Mouse (Mus musculus) heart, embryonic 11.5 days (tissue): ENCODE measurements around the gene Cdkl4. TPM values are rescaled to one million over a fixed set of nuclear protein-coding genes. Genes with fewer than 3 reads are reported as not detected.
"Not testable (repeated sequence)": the region's sequence is repeated elsewhere in the genome, so short reads cannot be mapped to it uniquely, and the experiment has no call there.

Experiments
- ATAC-seq: fragments of 200-750 bp; cut with Nextera tagmentation; replicated peaks from 2 replicates; pipeline ENCODE4 v1.8.0; 2017; ENCODE audit warnings: moderate library complexity; ENCODE audit not compliant: insufficient number of reproducible peaks, low FRiP score, low TSS enrichment
- H3K27ac ChIP-seq: fragments of 300-500 bp; sonication (generic); 2 replicates; pipeline ENCODE4 v1.5.1; 2014; ENCODE audit warnings: mild to moderate bottlenecking, low read depth, low read length
- H3K27me3 ChIP-seq: fragments of 300-500 bp; sonication (generic); 2 replicates; pipeline ENCODE4 v1.6.1; 2014; ENCODE audit warnings: mild to moderate bottlenecking, low read length, mixed read lengths; ENCODE audit not compliant: control insufficient read depth, insufficient read depth
- H3K36me3 ChIP-seq: fragments of 300-500 bp; sonication (generic); 2 replicates; pipeline ENCODE4 v1.6.1; 2014; ENCODE audit warnings: mild to moderate bottlenecking, low read length, moderate library complexity, mixed read lengths; ENCODE audit not compliant: control insufficient read depth, insufficient read depth
- H3K4me1 ChIP-seq: fragments of 300-500 bp; sonication (generic); 2 replicates; pipeline ENCODE4 v1.6.1; 2014; ENCODE audit warnings: low read length; ENCODE audit not compliant: control insufficient read depth, insufficient read depth
- H3K4me2 ChIP-seq: fragments of 300-500 bp; sonication (generic); 2 replicates; pipeline ENCODE4 v1.6.1; 2014; ENCODE audit warnings: mild to moderate bottlenecking, moderate library complexity
- H3K4me3 ChIP-seq: fragments of 300-500 bp; sonication (generic); 2 replicates; pipeline ENCODE4 v1.5.1; 2014; ENCODE audit warnings: low read depth, low read length
- H3K9ac ChIP-seq: fragments of 300-500 bp; sonication (generic); 2 replicates; pipeline ENCODE4 v1.6.1; 2014; ENCODE audit warnings: mild to moderate bottlenecking, low read depth, low read length, moderate library complexity
- H3K9me3 ChIP-seq: fragments of 300-500 bp; sonication (generic); replicated peaks from 2 replicates; pipeline ENCODE4 v1.6.1; 2016; ENCODE audit warnings: low read length; ENCODE audit not compliant: control insufficient read depth
- WGBS: fragments of 180-500 bp; shearing (Covaris S2); extraction: QIAGEN DNeasy Blood & Tissue Kit; methylation state at CpG from one replicate; pipeline ENCODE4 v1.1.7; 2014; ENCODE audit not compliant: insufficient replicate concordance; 5-methylcytosine and 5-hydroxymethylcytosine counted together
- polyA plus RNA-seq: library from polyadenylated mRNA; unstranded; fragments of >200 nt; fragmentation: Nextera tagmentation; extraction: Ambion mirVana; gene quantifications from 2 replicates; pipeline ENCODE4 v1.2.1, GENCODE M21; 2014

Cdkl4 gene
- polyA plus RNA-seq, 1 experiment from 2014 or later = not detected

- Histone ChIP-seq H3K4me1 (no peaks in the 10 kb centered on the region), H3K4me3 (no peak overlapping the region), H3K27ac (no peak overlapping the region), H3K36me3 (no peaks in the 10 kb centered on the region; the same call in 1 of the 2 replicates), H3K9ac (no peak overlapping the region), H3K4me2 (no peak overlapping the region), H3K9me3 (no peaks in the 10 kb centered on the region), H3K27me3 (no peaks in the 10 kb centered on the region)
- ATAC-seq = no peak
- 83% methylated on average over 20 of the region's 20 CpGs for WGBS
These were observed 34.0 kb downstream of the Cdkl4 start for GRCm38 (mm10) chr17:80543646-80544045.

- 63% methylated on average over 6 of the region's 6 CpGs for WGBS
- Histone ChIP-seq H3K4me1 (no peaks in the 10 kb centered on the region), H3K36me3 (no peaks in the 10 kb centered on the region), H3K27me3 (no peaks in the 10 kb centered on the region), H3K9me3 (no peaks in the 10 kb centered on the region), H3K27ac (no peak overlapping the region), H3K4me3 (no peak overlapping the region), H3K4me2 (no peak overlapping the region), H3K9ac (no peak overlapping the region)
- no peak for ATAC-seq
These were observed 40.5 kb downstream of the Cdkl4 start for GRCm38 (mm10) chr17:80537136-80537535.

GRCm38 (mm10) chr17:80535633-80536032 is 42.0 kb downstream of the Cdkl4 start:
- no peaks in the 10 kb centered on the region for H3K9me3 ChIP-seq

GRCm38 (mm10) chr17:80531351-80531750 is 46.3 kb downstream of the Cdkl4 start:
- H3K4me2 ChIP-seq, H3K36me3 ChIP-seq, H3K27me3 ChIP-seq, H3K4me3 ChIP-seq, ATAC-seq, H3K9me3 ChIP-seq, H3K4me1 ChIP-seq, H3K9ac ChIP-seq, H3K27ac ChIP-seq: not testable (repeated sequence)
- 42% methylated on average over 2 of the region's 2 CpGs for WGBS

More at GRCm38 (mm10) chr17:80535633-80536032, 42.0 kb downstream of the Cdkl4 start:
- Histone ChIP-seq H3K27me3 (no peaks in the 10 kb centered on the region), H3K4me2 (no peak overlapping the region), H3K27ac (no peak overlapping the region), H3K4me1 (no peaks in the 10 kb centered on the region), H3K36me3 (no peaks in the 10 kb centered on the region), H3K4me3 (no peak overlapping the region), H3K9ac (no peak overlapping the region)
- ATAC-seq = no peak
- WGBS = 75% methylated on average over 6 of the region's 6 CpGs

- Histone ChIP-seq H3K4me2 (no peak overlapping the region), H3K27me3 (no peaks in the 10 kb centered on the region), H3K27ac (no peak overlapping the region), H3K9me3 (no peaks in the 10 kb centered on the region), H3K4me1 (no peaks in the 10 kb centered on the region), H3K4me3 (no peak overlapping the region), H3K36me3 (no peaks in the 10 kb centered on the region), H3K9ac (no peak overlapping the region)
- WGBS = 82% methylated on average over 3 of the region's 3 CpGs
- no peak for ATAC-seq
These were observed 54.4 kb downstream of the Cdkl4 start for GRCm38 (mm10) chr17:80523231-80523630.

GRCm38 (mm10) chr17:80522229-80522556 is 55.4 kb downstream of the Cdkl4 start:
- ATAC-seq = no peak
- Histone ChIP-seq H3K9ac (no peak overlapping the region), H3K4me1 (no peaks in the 10 kb centered on the region), H3K4me2 (no peak overlapping the region), H3K36me3 (no peaks in the 10 kb centered on the region), H3K9me3 (no peaks in the 10 kb centered on the region), H3K27me3 (no peaks in the 10 kb centered on the region), H3K27ac (no peak overlapping the region), H3K4me3 (no peak overlapping the region)
- WGBS = 66% methylated on average over 7 of the region's 7 CpGs

- no peak overlapping the region for H3K4me2 ChIP-seq
- ATAC-seq = no peak
- no peaks in the 10 kb centered on the region for H3K27me3 ChIP-seq
- H3K9ac ChIP-seq = no peak overlapping the region
- H3K36me3 ChIP-seq = no peaks in the 10 kb centered on the region
- H3K9me3 ChIP-seq = no peaks in the 10 kb centered on the region
- H3K4me3 ChIP-seq = no peak overlapping the region
- no peaks in the 10 kb centered on the region for H3K4me1 ChIP-seq
- no peak overlapping the region for H3K27ac ChIP-seq
- WGBS = 58% methylated on average over 4 of the region's 4 CpGs
These were observed 55.9 kb downstream of the Cdkl4 start for GRCm38 (mm10) chr17:80521521-80522228.

GRCm38 (mm10) chr17:80520537-80520936 is 57.1 kb downstream of the Cdkl4 start:
- Histone ChIP-seq H3K36me3 (no peaks in the 10 kb centered on the region), H3K4me3 (no peak overlapping the region), H3K9ac (no peak overlapping the region), H3K4me2 (no peak overlapping the region), H3K27me3 (no peaks in the 10 kb centered on the region), H3K27ac (no peak overlapping the region), H3K9me3 (no peaks in the 10 kb centered on the region), H3K4me1 (no peaks in the 10 kb centered on the region)
- WGBS = 80% methylated on average over 8 of the region's 8 CpGs
- no peak for ATAC-seq

GRCm38 (mm10) chr17:80518811-80519210 is 58.8 kb downstream of the Cdkl4 start:
- Histone ChIP-seq H3K27me3 (no peaks in the 10 kb centered on the region), H3K4me2 (no peak overlapping the region), H3K36me3 (no peaks in the 10 kb centered on the region), H3K4me1 (no peaks in the 10 kb centered on the region), H3K9ac (no peak overlapping the region), H3K4me3 (no peak overlapping the region), H3K27ac (no peak overlapping the region), H3K9me3 (no peaks in the 10 kb centered on the region)
- ATAC-seq = no peak
- WGBS = 87% methylated on average over 12 of the region's 12 CpGs
